Mouse (Mus musculus) forebrain, embryonic 16.5 days (tissue): Measurements from ENCODE around the gene Cmah. TPM values are rescaled to one million over a fixed set of nuclear protein-coding genes. Genes with fewer than 3 reads are reported as not detected.

Experiments used
- ATAC-seq: fragments of 200-750 bp; cut with Nextera tagmentation; 2 replicates; pipeline ENCODE4 v1.8.0; 2017; ENCODE audit warnings: mild to moderate bottlenecking, moderate library complexity
- H3K27ac ChIP-seq: fragments of 300-500 bp; sonication (generic); 2 replicates; pipeline ENCODE4 v1.5.1; 2014; ENCODE audit warnings: low read length, control low read depth
- H3K27me3 ChIP-seq: fragments of 300-500 bp; sonication (generic); replicated peaks from 2 replicates; pipeline ENCODE4 v1.6.1; 2014; ENCODE audit warnings: low read length; ENCODE audit not compliant: control insufficient read depth, insufficient read depth
- H3K36me3 ChIP-seq: fragments of 300-500 bp; sonication (generic); 2 replicates; pipeline ENCODE4 v1.6.1; 2014; ENCODE audit not compliant: control insufficient read depth, insufficient read depth
- H3K4me1 ChIP-seq: fragments of 300-500 bp; sonication (generic); replicated peaks from 2 replicates; pipeline ENCODE4 v1.6.1; 2014; ENCODE audit warnings: low read length; ENCODE audit not compliant: control insufficient read depth, insufficient read depth
- H3K4me2 ChIP-seq: fragments of 300-500 bp; sonication (generic); 2 replicates; pipeline ENCODE4 v1.6.1; 2014; ENCODE audit warnings: mild to moderate bottlenecking, low read length, control low read depth
- H3K4me3 ChIP-seq: fragments of 300-500 bp; sonication (generic); replicated peaks from 2 replicates; pipeline ENCODE4 v1.5.1; 2014; ENCODE audit warnings: mild to moderate bottlenecking, low read length, control low read depth
- H3K9ac ChIP-seq: fragments of 300-500 bp; sonication (generic); replicated peaks from 2 replicates; pipeline ENCODE4 v1.6.1; 2014; ENCODE audit warnings: low read depth, low read length, control low read depth
- H3K9me3 ChIP-seq: fragments of 300-500 bp; sonication (generic); 2 replicates; pipeline ENCODE4 v1.6.1; 2016; ENCODE audit warnings: low read length; ENCODE audit not compliant: control insufficient read depth
- WGBS: fragments of 180-500 bp; shearing (Covaris S2); extraction: QIAGEN DNeasy Blood & Tissue Kit; methylation state at CpG from one replicate; pipeline ENCODE4 v1.1.7; 2014; 5-methylcytosine and 5-hydroxymethylcytosine counted together
- polyA plus RNA-seq: library from polyadenylated mRNA; unstranded; fragments of >200 nt; fragmentation: Nextera tagmentation; extraction: Ambion mirVana; gene quantifications from 2 replicates; pipeline ENCODE4 v1.2.1, GENCODE M21; 2015

The Cmah gene
- polyA plus RNA-seq, 1 experiment from 2014 or later = 0.11 TPM

DNA sequence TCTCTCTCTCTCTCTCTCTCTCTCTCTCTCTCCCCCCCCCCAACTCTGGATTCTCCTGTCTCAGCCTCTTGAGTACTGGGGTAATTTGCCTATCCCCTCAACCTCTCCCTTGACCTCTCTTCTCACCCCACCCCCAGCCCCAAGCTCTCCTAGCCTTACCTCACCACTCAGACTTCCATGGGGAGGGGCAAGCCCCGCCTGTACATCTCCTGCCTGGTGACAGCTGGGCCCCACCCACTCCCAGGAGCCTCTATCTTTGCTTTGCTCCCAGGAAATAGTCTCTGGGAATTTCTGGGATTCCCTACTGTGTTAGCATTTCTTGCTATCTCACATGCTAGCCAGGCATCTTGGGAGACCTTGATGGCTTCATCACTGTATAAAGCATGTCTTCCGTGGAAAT is 199.7 kb downstream of the Cmah start:
- Histone ChIP-seq H3K36me3 (no peaks in the 10 kb centered on the region), H3K9me3 (no peaks in the 10 kb centered on the region), H3K4me3 (no peak overlapping the region), H3K27me3 (no peaks in the 10 kb centered on the region), H3K9ac (no peak overlapping the region), H3K4me2 (no peak overlapping the region), H3K27ac (no peak overlapping the region), H3K4me1 (peaks cover 7% of the 10 kb centered on the region)
- ATAC-seq = no peak
- 73% methylated on average over 2 of the region's 2 CpGs for WGBS

Other genes starting within 250 kb of the Cmah start
- gene Carmil1, start 46.6 kb upstream of the Cmah start, polyA plus RNA-seq = 49.5 and 53.8 TPM in 2 replicates